Mouse (Mus musculus) liver, embryonic 14.5 days (tissue): ENCODE results near the gene Prkn.

Experiments
- CTCF ChIP-seq: IDR thresholded peaks from 2 replicates; pipeline ENCODE4 v1.5.1; 2016; ENCODE audit warnings: antibody characterized with exemption, low read depth, control low read depth
- EP300 ChIP-seq: IDR thresholded peaks from 2 replicates; pipeline ENCODE4 v1.6.1; 2016; ENCODE audit warnings: antibody characterized with exemption, low read depth

DNA sequence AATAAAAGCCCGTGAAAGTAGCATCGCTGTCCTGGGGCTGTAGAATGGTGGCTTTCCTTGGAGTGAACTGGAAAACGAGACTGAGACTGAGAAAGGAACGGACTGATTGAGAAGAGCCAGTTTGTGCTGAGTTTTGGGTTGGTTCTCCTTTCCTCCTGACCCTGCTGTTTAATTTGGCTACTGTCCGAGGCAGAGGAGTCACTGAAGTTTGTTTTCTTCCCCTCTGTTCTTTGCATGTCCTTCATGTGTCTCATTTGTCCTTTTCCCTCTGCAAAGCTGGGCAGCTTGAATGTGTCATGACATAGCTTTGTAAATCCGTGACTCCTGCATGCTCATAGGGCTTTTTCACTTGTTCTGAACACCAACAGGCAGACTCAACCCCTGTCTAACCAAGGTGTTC, 249.2 kb downstream of the Prkn start:
- no peak for TF ChIP-seq EP300
- no peak for TF ChIP-seq CTCF
